Mouse (Mus musculus): ENCODE results near the gene Sgtb.

Gene Sgtb

GRCm38 (mm10) chr13:104179176-104179888 lies 69.8 kb downstream of the Sgtb start:
- DNase-seq (ENCODE audit: extremely low spot score) = no peak

DNA sequence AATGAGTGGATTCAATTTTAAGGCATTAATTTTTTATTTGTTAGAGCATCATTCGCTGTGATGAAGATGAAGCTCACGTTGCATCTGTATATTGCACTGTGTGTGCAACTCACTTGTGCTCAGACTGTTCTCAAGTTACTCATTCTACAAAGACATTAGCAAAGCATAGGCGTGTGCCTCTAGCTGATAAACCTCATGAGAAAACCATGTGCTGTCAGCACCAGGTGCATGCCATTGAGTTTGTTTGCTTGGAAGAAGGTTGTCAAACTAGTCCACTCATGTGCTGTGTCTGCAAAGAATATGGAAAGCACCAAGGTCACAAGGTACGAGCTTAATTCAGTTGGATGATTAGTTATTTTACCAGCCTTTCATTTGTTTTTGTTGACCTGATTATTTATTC lies 77.8 kb downstream of the Sgtb start:
- DNase-seq (ENCODE audit: extremely low spot score) = no peak

Data from embryo, embryonic 9.5 days (tissue).